Mouse (Mus musculus) layer of hippocampus, postnatal 25 days (tissue): ENCODE data around the gene Tsc22d1. TPM values are rescaled to one million over a fixed set of nuclear protein-coding genes. Genes with fewer than 3 reads are reported as not detected.

Experiments used
- DNase-seq, 2 experiments: peaks; one replicate each; pipeline ENCODE4 v3.0.0; 2022; ENCODE audit warnings: mixed read lengths in 2 of 2, low spot score in 1 of 2; ENCODE audit errors: extremely low spot score in 1 of 2
- total RNA-seq, 2 experiments: library from RNA; stranded (reverse); gene quantifications; 2 replicates each; pipeline ENCODE4 v1.2.3; 2021

Tsc22d1 gene
- total RNA-seq, 2 experiments from 2014 or later: 493 to 570 TPM

- DNase-seq: no peak
Measured at GRCm38 (mm10) chr14:76513395-76514049, 98.8 kb downstream of the Tsc22d1 start.

GRCm38 (mm10) chr14:76514050-76514585, 99.4 kb downstream of the Tsc22d1 start:
- no peak for DNase-seq

GRCm38 (mm10) chr14:76515620-76516019, 100.9 kb downstream of the Tsc22d1 start:
- DNase-seq: no peak

- no peak for DNase-seq
Measured at GRCm38 (mm10) chr14:76518217-76518616, 103.5 kb downstream of the Tsc22d1 start.

- no peak for DNase-seq
Measured at GRCm38 (mm10) chr14:76520606-76521005, 105.8 kb downstream of the Tsc22d1 start.

GRCm38 (mm10) chr14:76521308-76521707, 106.5 kb downstream of the Tsc22d1 start:
- DNase-seq: no peak

- DNase-seq: no peak
Measured at GRCm38 (mm10) chr14:76523344-76523743, 108.6 kb downstream of the Tsc22d1 start.

- DNase-seq: no peak
Measured at GRCm38 (mm10) chr14:76526467-76526866, 111.7 kb downstream of the Tsc22d1 start.

- no peak for DNase-seq
Measured at GRCm38 (mm10) chr14:76527030-76527719, 112.4 kb downstream of the Tsc22d1 start.

- DNase-seq: no peak
Measured at GRCm38 (mm10) chr14:76527758-76528313, 113.1 kb downstream of the Tsc22d1 start.

- no peak for DNase-seq
Measured at GRCm38 (mm10) chr14:76528641-76529040, 113.9 kb downstream of the Tsc22d1 start.

GRCm38 (mm10) chr14:76531027-76531660, 116.4 kb downstream of the Tsc22d1 start:
- no peak for DNase-seq

GRCm38 (mm10) chr14:76532257-76533169, 117.8 kb downstream of the Tsc22d1 start:
- DNase-seq: no peak

- DNase-seq: no peak
Measured at GRCm38 (mm10) chr14:76533170-76533815, 118.5 kb downstream of the Tsc22d1 start.

- no peak for DNase-seq
Measured at GRCm38 (mm10) chr14:76535096-76535495, 120.3 kb downstream of the Tsc22d1 start.

- no peak for DNase-seq
Measured at GRCm38 (mm10) chr14:76536921-76537320, 122.2 kb downstream of the Tsc22d1 start.

GRCm38 (mm10) chr14:76540005-76540670, 125.4 kb downstream of the Tsc22d1 start:
- no peak for DNase-seq

GRCm38 (mm10) chr14:76541341-76541740, 126.6 kb downstream of the Tsc22d1 start:
- no peak for DNase-seq

GRCm38 (mm10) chr14:76544136-76544535, 129.4 kb downstream of the Tsc22d1 start:
- DNase-seq: no peak
